Mouse (Mus musculus) ovary, postnatal 10 days (tissue): ENCODE data around the gene Gm6356.
"Not testable (repeated sequence)": the region's sequence is repeated elsewhere in the genome, so short reads cannot be mapped to it uniquely, and the experiment has no call there.

ENCODE experiments used
- DNase-seq: peaks from one replicate; pipeline ENCODE4 v3.0.0; 2022; ENCODE audit warnings: low spot score

The Gm6356 gene

GRCm38 (mm10) chr14:6973718-6974117, at the start of gene Gm6356:
TSS of gene Gm6356 (minus strand) at chr14:6973818.
- DNase-seq, result not testable (repeated sequence)
